Mouse (Mus musculus): ENCODE results near the gene Mycbp2.

The Mycbp2 gene

GRCm38 (mm10) chr14:103112606-103113363, 233.8 kb downstream of the Mycbp2 start:
- no peak overlapping the region for H3K4me3 ChIP-seq (replicated peaks; ENCODE audit: low read length)
- H3K27me3 ChIP-seq (ENCODE audit: insufficient read depth, low read length), result no peaks in the 10 kb centered on the region
- peaks cover 13% of the 10 kb centered on the region for H3K36me3 ChIP-seq (ENCODE audit: insufficient read depth, low read length)
- TF ChIP-seq NANOG (IDR thresholded peaks at IDR 0.05; ENCODE audit: borderline replicate concordance, low read length) (no peak), POU5F1 (IDR thresholded peaks at IDR 0.05; ENCODE audit: borderline replicate concordance, low read length) (no peak)
- H3K9me3 ChIP-seq (ENCODE audit: low read length), result no peaks in the 10 kb centered on the region
- H3K4me1 ChIP-seq (replicated peaks; ENCODE audit: low read depth, low read length), result peaks cover 5% of the 10 kb centered on the region; the same call in 1 of the 2 replicates

GRCm38 (mm10) chr14:103109971-103110370, 236.6 kb downstream of the Mycbp2 start:
- TF ChIP-seq NANOG (IDR thresholded peaks at IDR 0.05; ENCODE audit: borderline replicate concordance, low read length), result no peak
- no peak for TF ChIP-seq POU5F1 (IDR thresholded peaks at IDR 0.05; ENCODE audit: borderline replicate concordance, low read length)
- no peak for TF ChIP-seq CTCF (conservative IDR thresholded peaks at IDR 0.05; ENCODE audit: low read length)
- Histone ChIP-seq H3K36me3 (ENCODE audit: insufficient read depth, low read length) (no peaks in the 10 kb centered on the region), H3K4me3 (replicated peaks; ENCODE audit: low read length) (no peak overlapping the region), H3K9me3 (ENCODE audit: low read length) (no peaks in the 10 kb centered on the region), H3K27me3 (ENCODE audit: insufficient read depth, low read length) (no peaks in the 10 kb centered on the region), H3K4me1 (replicated peaks; ENCODE audit: low read depth, low read length) (no peaks in the 10 kb centered on the region)

- Histone ChIP-seq H3K9me3 (ENCODE audit: low read length) (no peaks in the 10 kb centered on the region), H3K36me3 (ENCODE audit: insufficient read depth, low read length) (no peaks in the 10 kb centered on the region), H3K4me1 (replicated peaks; ENCODE audit: low read depth, low read length) (peaks cover 18% of the 10 kb centered on the region), H3K4me3 (replicated peaks; ENCODE audit: low read length) (no peak overlapping the region), H3K27me3 (ENCODE audit: insufficient read depth, low read length) (no peaks in the 10 kb centered on the region)
- TF ChIP-seq POU5F1 (IDR thresholded peaks at IDR 0.05; ENCODE audit: borderline replicate concordance, low read length) (no peak), CTCF (conservative IDR thresholded peaks at IDR 0.05; ENCODE audit: low read length) (no peak), NANOG (IDR thresholded peaks at IDR 0.05; ENCODE audit: borderline replicate concordance, low read length) (no peak)
Observed at GRCm38 (mm10) chr14:103106301-103106700, 240.3 kb downstream of the Mycbp2 start.

GRCm38 (mm10) chr14:103102731-103103335, 243.8 kb downstream of the Mycbp2 start:
- H3K4me3 ChIP-seq (replicated peaks; ENCODE audit: low read length), result no peak overlapping the region
- peaks cover 27% of the 10 kb centered on the region for H3K4me1 ChIP-seq (replicated peaks; ENCODE audit: low read depth, low read length)
- no peaks in the 10 kb centered on the region for H3K9me3 ChIP-seq (ENCODE audit: low read length)
- H3K27me3 ChIP-seq (ENCODE audit: insufficient read depth, low read length), result peaks cover 2% of the 10 kb centered on the region; the same call in 1 of the 2 replicates
- TF ChIP-seq CTCF (conservative IDR thresholded peaks at IDR 0.05; ENCODE audit: low read length) (no peak), NANOG (IDR thresholded peaks at IDR 0.05; ENCODE audit: borderline replicate concordance, low read length) (no peak), POU5F1 (IDR thresholded peaks at IDR 0.05; ENCODE audit: borderline replicate concordance, low read length) (no peak)
- H3K36me3 ChIP-seq (ENCODE audit: insufficient read depth, low read length), result no peaks in the 10 kb centered on the region

- TF ChIP-seq CTCF (conservative IDR thresholded peaks at IDR 0.05; ENCODE audit: low read length), result no peak
- TF ChIP-seq NANOG (IDR thresholded peaks at IDR 0.05; ENCODE audit: borderline replicate concordance, low read length), result no peak
- no peak for TF ChIP-seq POU5F1 (IDR thresholded peaks at IDR 0.05; ENCODE audit: borderline replicate concordance, low read length)
- Histone ChIP-seq H3K4me3 (replicated peaks; ENCODE audit: low read length) (0 out of 2 replicates have a peak overlapping the region, but pooled peaks have one; percentile 13), H3K4me1 (replicated peaks; ENCODE audit: low read depth, low read length) (peaks cover 30% of the 10 kb centered on the region), H3K36me3 (ENCODE audit: insufficient read depth, low read length) (no peaks in the 10 kb centered on the region), H3K9me3 (ENCODE audit: low read length) (no peaks in the 10 kb centered on the region), H3K27me3 (ENCODE audit: insufficient read depth, low read length) (peaks cover 2% of the 10 kb centered on the region; the same call in 1 of the 2 replicates)
Observed at GRCm38 (mm10) chr14:103102246-103102645, 244.4 kb downstream of the Mycbp2 start.

GRCm38 (mm10) chr14:103101171-103101570, 245.4 kb downstream of the Mycbp2 start:
- peaks cover 41% of the 10 kb centered on the region for H3K4me1 ChIP-seq (replicated peaks; ENCODE audit: low read depth, low read length)
- peaks cover 2% of the 10 kb centered on the region; the same call in 1 of the 2 replicates for H3K27me3 ChIP-seq (ENCODE audit: insufficient read depth, low read length)
- peaks cover 8% of the 10 kb centered on the region for H3K36me3 ChIP-seq (ENCODE audit: insufficient read depth, low read length)
- no peaks in the 10 kb centered on the region for H3K9me3 ChIP-seq (ENCODE audit: low read length)
- H3K4me3 ChIP-seq (replicated peaks; ENCODE audit: low read length), result no peak overlapping the region
- TF ChIP-seq POU5F1 (IDR thresholded peaks at IDR 0.05; ENCODE audit: borderline replicate concordance, low read length), result no peak

- no peaks in the 10 kb centered on the region for H3K9me3 ChIP-seq (ENCODE audit: low read length)
- TF ChIP-seq NANOG (IDR thresholded peaks at IDR 0.05; ENCODE audit: borderline replicate concordance, low read length) (no peak), CTCF (conservative IDR thresholded peaks at IDR 0.05; ENCODE audit: low read length) (no peak), POU5F1 (IDR thresholded peaks at IDR 0.05; ENCODE audit: borderline replicate concordance, low read length) (no peak)
- H3K4me1 ChIP-seq (replicated peaks; ENCODE audit: low read depth, low read length), result peaks cover 50% of the 10 kb centered on the region
- H3K27me3 ChIP-seq (ENCODE audit: insufficient read depth, low read length), result peaks cover 3% of the 10 kb centered on the region
- peaks cover 15% of the 10 kb centered on the region for H3K36me3 ChIP-seq (ENCODE audit: insufficient read depth, low read length)
- no peak overlapping the region; the same call in 1 of the 2 replicates for H3K4me3 ChIP-seq (replicated peaks; ENCODE audit: low read length)
Observed at GRCm38 (mm10) chr14:103100296-103100695, 246.3 kb downstream of the Mycbp2 start.

- Histone ChIP-seq H3K27me3 (ENCODE audit: insufficient read depth, low read length) (peaks cover 6% of the 10 kb centered on the region), H3K4me3 (replicated peaks; ENCODE audit: low read length) (peak within 1 kb of the TSS; percentile 92), H3K36me3 (ENCODE audit: insufficient read depth, low read length) (peaks cover 25% of the 10 kb centered on the region), H3K4me1 (replicated peaks; ENCODE audit: low read depth, low read length) (peaks cover 59% of the 10 kb centered on the region), H3K9me3 (ENCODE audit: low read length) (no peaks in the 10 kb centered on the region)
- TF ChIP-seq CTCF (conservative IDR thresholded peaks at IDR 0.05; ENCODE audit: low read length), result no peak
- TF ChIP-seq NANOG (IDR thresholded peaks at IDR 0.05; ENCODE audit: borderline replicate concordance, low read length), result no peak
- TF ChIP-seq POU5F1 (IDR thresholded peaks at IDR 0.05; ENCODE audit: borderline replicate concordance, low read length), result no peak
Observed at GRCm38 (mm10) chr14:103099238-103099933, 247.2 kb downstream of the Mycbp2 start, which contains the start of gene Fbxl3. Fbxl3 (minus strand) TSS chr14:103099566.

Measured in E14TG2a.4 (cell line).